Mouse (Mus musculus) CH12.LX (cell line): ENCODE results near the gene Gpr180.

ENCODE experiments used
- CHD2 ChIP-seq: IDR thresholded peaks from 2 replicates; pipeline ENCODE4 v1.6.1; 2011; ENCODE audit warnings: low read length, improper control_type of control experiment
- CTCF ChIP-seq, 2 experiments: IDR thresholded peaks in 1 of 2; conservative IDR thresholded peaks in 1 of 2; 2 replicates each; pipeline ENCODE4 v1.5.1; 2011 to 2012; ENCODE audit warnings: low read depth in 2 of 2, low read length in 2 of 2, improper control_type of control experiment in 1 of 2, inconsistent platforms in 1 of 2, mild to moderate bottlenecking in 1 of 2, moderate library complexity in 1 of 2
- EP300 ChIP-seq: IDR thresholded peaks from 2 replicates; pipeline ENCODE4 v1.6.1; 2011; ENCODE audit warnings: low read length, improper control_type of control experiment
- IRF4 ChIP-seq: IDR thresholded peaks from 2 replicates; pipeline ENCODE4 v1.6.1; 2014; ENCODE audit warnings: low read depth, mild to moderate bottlenecking, inconsistent platforms, low read length, improper control_type of control experiment
- KAT2A ChIP-seq: IDR thresholded peaks from 2 replicates; pipeline ENCODE4 v1.6.1; 2012; ENCODE audit warnings: low read length, improper control_type of control experiment, inconsistent platforms; ENCODE audit not compliant: insufficient replicate concordance
- MAZ ChIP-seq: IDR thresholded peaks from 2 replicates; pipeline ENCODE4 v1.6.1; 2012; ENCODE audit warnings: low read depth, mild to moderate bottlenecking, inconsistent platforms, low read length, improper control_type of control experiment, moderate library complexity
- NELFE ChIP-seq: IDR thresholded peaks from 2 replicates; pipeline ENCODE4 v1.6.1; 2011; ENCODE audit warnings: low read depth, low read length, improper control_type of control experiment
- NRF1 ChIP-seq: IDR thresholded peaks from 2 replicates; pipeline ENCODE4 v1.6.1; 2014; ENCODE audit warnings: low read depth, mild to moderate bottlenecking, inconsistent platforms, low read length, improper control_type of control experiment, moderate library complexity
- PAX5 ChIP-seq: IDR thresholded peaks from 2 replicates; pipeline ENCODE4 v1.6.1; 2012; ENCODE audit warnings: low read length, inconsistent platforms, mixed read lengths
- POLR2A ChIP-seq: IDR thresholded peaks from 2 replicates; pipeline ENCODE4 v1.6.1; 2011; ENCODE audit warnings: low read depth, mild to moderate bottlenecking, improper control_type of control experiment, low read length
- SMC3 ChIP-seq: IDR thresholded peaks from 2 replicates; pipeline ENCODE4 v1.6.1; 2011; ENCODE audit warnings: low read depth, low read length, improper control_type of control experiment
- TCF12 ChIP-seq: IDR thresholded peaks from 2 replicates; pipeline ENCODE4 v1.6.1; 2014; ENCODE audit warnings: low read depth, mild to moderate bottlenecking, inconsistent platforms, low read length, improper control_type of control experiment
- UBTF ChIP-seq: IDR thresholded peaks from 2 replicates; pipeline ENCODE4 v1.6.1; 2012; ENCODE audit warnings: low read depth, mild to moderate bottlenecking, inconsistent platforms, low read length, improper control_type of control experiment, moderate library complexity
- ZNF384 ChIP-seq: IDR thresholded peaks from 2 replicates; pipeline ENCODE4 v1.6.1; 2012; ENCODE audit warnings: low read depth, low read length, improper control_type of control experiment, inconsistent platforms

GRCm38 (mm10) chr14:118168776-118169175 is 31.8 kb downstream of the Gpr180 start:
- TF ChIP-seq NELFE (no peak), POLR2A (no peak), EP300 (no peak), IRF4 (no peak), CTCF (conservative IDR thresholded peaks at IDR 0.05 in 1 of 2, IDR thresholded peaks at IDR 0.05 in 1 of 2; ENCODE audit: low read depth in 2 of 2, low read length in 2 of 2) (no peak), CHD2 (no peak), TCF12 (no peak), MAZ (no peak), PAX5 (no peak), NRF1 (no peak), KAT2A (no peak), SMC3 (no peak), UBTF (no peak), ZNF384 (no peak)
